Mouse (Mus musculus) inflammation-experienced regulatory T-cells (primary cell): ENCODE results near the gene Clip1. TPM values are rescaled to one million over a fixed set of nuclear protein-coding genes. Genes with fewer than 3 reads are reported as not detected.

ENCODE experiments used
- polyA plus RNA-seq, 2 experiments: library from polyadenylated mRNA; unstranded; fragments of 100-300 nt; shearing (Covaris generic); gene quantifications; one replicate each; pipeline ENCODE4 v1.2.1; 2017

Gene Clip1
- 100 to 1,000 TPM in 1 of 2 experiments, 10 to 100 TPM in 1; 88.3 to 119 TPM for polyA plus RNA-seq

GRCm38 (mm10) chr5:123684221-123685144 is at the start of gene Clip1:
Clip1 (minus strand) TSS chr5:123684618.

GRCm38 (mm10) chr5:123720328-123721311 is 36.2 kb upstream of the Clip1 start, which contains the start of gene Zcchc8:
Zcchc8 (minus strand) TSS chr5:123721100.

GRCm38 (mm10) chr5:123572357-123573186 is 111.8 kb downstream of the Clip1 start, which contains the start of gene Vps33a:
Vps33a (minus strand) TSS chr5:123573038.

Other genes starting within 250 kb of the Clip1 start
- gene Lrrc43, start 195.3 kb downstream of the Clip1 start, polyA plus RNA-seq: not detected
- not detected for gene Il31, start 195.1 kb downstream of the Clip1 start, polyA plus RNA-seq
- under 1 TPM in 1 of 2 experiments, not detected in 1; 0.20 TPM for gene B3gnt4, start 174.2 kb downstream of the Clip1 start, polyA plus RNA-seq
- 100 to 1,000 TPM; 102 to 113 TPM for gene Diablo, start 160.4 kb downstream of the Clip1 start, polyA plus RNA-seq
- gene Gm49027, start 159.1 kb downstream of the Clip1 start, polyA plus RNA-seq: under 1 TPM in 1 of 2 experiments, not detected in 1; 0.19 TPM
- 10 to 100 TPM; 36.7 to 38.3 TPM for gene Vps33a, start 111.6 kb downstream of the Clip1 start, polyA plus RNA-seq
- 100 to 1,000 TPM in 1 of 2 experiments, 10 to 100 TPM in 1; 92.3 to 117 TPM for gene Zcchc8, start 36.5 kb upstream of the Clip1 start, polyA plus RNA-seq
- 100 to 1,000 TPM; 161 to 183 TPM for gene Rsrc2, start 64.8 kb upstream of the Clip1 start, polyA plus RNA-seq
- gene Kntc1, start 65.1 kb upstream of the Clip1 start, polyA plus RNA-seq: 1 to 10 TPM in 1 of 2 experiments, under 1 TPM in 1; 0.77 to 5.2 TPM
- 1 to 10 TPM in 1 of 2 experiments, not detected in 1; 2.4 TPM for gene Hcar2, start 180.9 kb upstream of the Clip1 start, polyA plus RNA-seq
- not detected for gene Hcar1, start 195.4 kb upstream of the Clip1 start, polyA plus RNA-seq
- gene Denr, start 222.6 kb upstream of the Clip1 start, polyA plus RNA-seq: 100 to 1,000 TPM in 1 of 2 experiments, 10 to 100 TPM in 1; 94.6 to 110 TPM
- 1 to 10 TPM; 2.7 to 4.1 TPM for gene Gm43518, start 242.8 kb upstream of the Clip1 start, polyA plus RNA-seq
- gene Ccdc62, start 246.1 kb upstream of the Clip1 start, polyA plus RNA-seq: 1 to 10 TPM; 3.1 to 7.6 TPM